Mouse (Mus musculus) hindbrain, embryonic 16.5 days (tissue): ENCODE results near the gene Flnb. TPM values are rescaled to one million over a fixed set of nuclear protein-coding genes. Genes with fewer than 3 reads are reported as not detected.
A peak's percentile ranks its signal among the peaks of the same experiment; 100 is the strongest.

Experiments
- ATAC-seq: fragments of 200-750 bp; cut with Nextera tagmentation; 2 replicates; pipeline ENCODE4 v1.8.0; 2017; ENCODE audit warnings: moderate TSS enrichment, moderate library complexity
- H3K27ac ChIP-seq: fragments of 300-500 bp; sonication (generic); 2 replicates; pipeline ENCODE4 v1.5.1; 2014; ENCODE audit warnings: low read depth, mild to moderate bottlenecking, control low read depth, low read length, moderate library complexity
- H3K27me3 ChIP-seq: fragments of 300-500 bp; sonication (generic); replicated peaks from 2 replicates; pipeline ENCODE4 v1.6.1; 2014; ENCODE audit warnings: low read length; ENCODE audit not compliant: control insufficient read depth, insufficient read depth
- H3K36me3 ChIP-seq: fragments of 300-500 bp; sonication (generic); 2 replicates; pipeline ENCODE4 v1.6.1; 2014; ENCODE audit warnings: mild to moderate bottlenecking, low read length, moderate library complexity, mixed read lengths; ENCODE audit not compliant: control insufficient read depth, insufficient read depth
- H3K4me1 ChIP-seq: fragments of 300-500 bp; sonication (generic); 2 replicates; pipeline ENCODE4 v1.6.1; 2014; ENCODE audit warnings: low read depth, low read length; ENCODE audit not compliant: control insufficient read depth, insufficient read depth
- H3K4me2 ChIP-seq: fragments of 300-500 bp; sonication (generic); 2 replicates; pipeline ENCODE4 v1.6.1; 2014; ENCODE audit warnings: mild to moderate bottlenecking, low read length, control low read depth, moderate library complexity
- H3K4me3 ChIP-seq: fragments of 300-500 bp; sonication (generic); 2 replicates; pipeline ENCODE4 v1.5.1; 2014; ENCODE audit warnings: mild to moderate bottlenecking, low read length, control low read depth, moderate library complexity
- H3K9ac ChIP-seq: fragments of 300-500 bp; sonication (generic); 2 replicates; pipeline ENCODE4 v1.6.1; 2014; ENCODE audit warnings: low read depth, mild to moderate bottlenecking, control low read depth, low read length, moderate library complexity
- H3K9me3 ChIP-seq: fragments of 300-500 bp; sonication (generic); 2 replicates; pipeline ENCODE4 v1.6.1; 2014; ENCODE audit warnings: mild to moderate bottlenecking, low read length, moderate library complexity; ENCODE audit not compliant: control insufficient read depth
- WGBS: fragments of 180-500 bp; shearing (Covaris S2); extraction: QIAGEN DNeasy Blood & Tissue Kit; methylation state at CpG from one replicate; pipeline ENCODE4 v1.1.7; 2014; 5-methylcytosine and 5-hydroxymethylcytosine counted together
- polyA plus RNA-seq: library from polyadenylated mRNA; unstranded; fragments of >200 nt; fragmentation: Nextera tagmentation; extraction: Ambion mirVana; gene quantifications from 2 replicates; pipeline ENCODE4 v1.2.1, GENCODE M21; 2015

Gene Flnb
- polyA plus RNA-seq, 1 experiment from 2014 or later: 6.3 TPM

DNA sequence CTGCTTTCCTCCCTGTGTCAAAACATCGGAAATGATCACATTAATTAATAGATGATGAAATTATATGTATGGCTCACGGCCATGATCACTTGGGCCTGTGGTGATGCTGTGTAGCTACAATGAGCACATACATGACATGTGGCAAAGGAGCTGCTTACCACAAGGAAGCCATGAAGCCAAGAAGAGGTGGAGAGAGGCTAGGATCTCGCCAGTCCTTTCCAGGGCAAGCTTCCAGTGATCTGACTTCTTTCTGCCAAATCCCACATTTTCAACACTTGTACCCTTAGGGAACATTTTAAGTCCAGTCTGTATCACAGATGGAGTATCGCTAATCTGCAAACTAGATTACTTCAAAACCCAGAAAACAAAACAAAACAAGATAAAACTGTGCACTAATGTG is 67.1 kb downstream of the Flnb start:
- Histone ChIP-seq H3K9ac (no peak overlapping the region), H3K4me1 (peaks cover 12% of the 10 kb centered on the region), H3K27ac (no peak overlapping the region), H3K36me3 (peaks cover 29% of the 10 kb centered on the region), H3K27me3 (no peaks in the 10 kb centered on the region), H3K4me3 (no peak overlapping the region), H3K4me2 (no peak overlapping the region), H3K9me3 (no peaks in the 10 kb centered on the region)
- ATAC-seq: no peak
- WGBS: 82% methylated on average over 4 of the region's 4 CpGs

DNA sequence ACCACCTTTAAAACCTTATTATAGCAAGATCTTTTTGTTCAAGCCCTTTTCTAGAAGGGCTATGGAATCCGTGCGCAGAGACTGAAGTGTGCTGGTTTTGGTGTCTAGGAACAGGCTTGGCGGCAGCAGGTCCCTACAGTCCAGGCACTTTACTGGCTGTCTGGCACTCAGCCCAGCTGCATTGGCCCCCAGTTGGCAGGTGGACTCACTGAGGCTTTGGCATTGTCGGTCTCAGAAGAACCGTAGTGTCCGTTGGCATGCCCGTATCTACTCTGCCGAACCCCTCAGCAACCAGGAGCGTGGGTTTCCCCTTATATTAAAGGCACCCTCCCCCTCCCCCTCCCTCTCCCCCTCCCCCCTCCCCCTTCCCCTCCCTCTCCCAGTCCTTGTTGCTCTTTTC is 67.8 kb downstream of the Flnb start:
- Histone ChIP-seq H3K4me2 (no peak overlapping the region), H3K9me3 (no peaks in the 10 kb centered on the region), H3K4me3 (no peak overlapping the region), H3K4me1 (peaks cover 12% of the 10 kb centered on the region), H3K27me3 (no peaks in the 10 kb centered on the region), H3K36me3 (peaks cover 29% of the 10 kb centered on the region), H3K9ac (no peak overlapping the region), H3K27ac (no peak overlapping the region)
- WGBS: 49% methylated on average over 9 of the region's 9 CpGs
- ATAC-seq: peak; percentile 63; the same call in 1 of the 2 replicates

DNA sequence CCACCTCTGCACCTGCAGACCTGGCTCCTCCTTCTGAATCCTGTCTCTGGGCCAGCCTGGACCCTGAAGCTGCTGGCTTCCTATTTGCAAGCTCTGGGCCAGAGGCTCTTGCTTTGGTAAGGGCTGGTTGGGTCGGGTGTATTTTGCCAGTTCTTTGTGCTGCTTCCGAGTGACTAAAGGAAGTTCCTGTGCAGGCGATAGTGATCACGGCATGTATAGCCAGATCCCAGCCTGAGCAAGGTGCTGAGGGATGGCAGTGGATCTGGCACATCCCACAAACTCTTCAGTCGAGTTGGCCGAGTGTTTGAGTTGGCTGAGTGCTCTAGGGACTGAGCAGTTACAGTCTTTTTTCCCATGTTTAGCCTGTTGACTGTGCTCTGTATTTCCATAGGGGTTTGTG is 68.3 kb downstream of the Flnb start:
- H3K4me2 ChIP-seq: no peak overlapping the region
- ATAC-seq: no peak
- WGBS: 63% methylated on average over 6 of the region's 6 CpGs
- no peak overlapping the region for H3K27ac ChIP-seq
- no peak overlapping the region for H3K4me3 ChIP-seq
- peaks cover 12% of the 10 kb centered on the region for H3K4me1 ChIP-seq
- no peaks in the 10 kb centered on the region for H3K9me3 ChIP-seq
- H3K36me3 ChIP-seq: peaks cover 29% of the 10 kb centered on the region
- no peak overlapping the region for H3K9ac ChIP-seq
- H3K27me3 ChIP-seq: no peaks in the 10 kb centered on the region

DNA sequence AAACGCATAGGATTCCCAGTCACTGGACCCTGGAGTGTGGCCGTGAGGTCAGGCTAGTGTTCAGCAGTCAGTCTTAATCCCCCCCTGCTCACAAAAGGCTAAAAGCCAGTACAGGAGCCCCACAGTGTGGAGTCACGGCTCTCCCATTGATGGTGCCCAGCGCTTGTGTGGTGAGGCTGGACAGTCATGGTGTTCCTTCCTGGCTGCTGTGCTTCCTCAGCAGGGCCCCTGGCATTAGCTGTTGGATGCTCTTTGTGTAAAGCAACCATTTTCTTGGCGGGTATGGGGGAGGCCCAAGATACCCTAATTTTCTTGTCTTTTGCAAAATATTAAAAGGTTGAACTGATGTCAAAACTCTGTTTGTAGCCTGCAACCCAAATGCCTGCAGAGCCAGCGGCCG is 69.4 kb downstream of the Flnb start:
- no peak overlapping the region for H3K9ac ChIP-seq

GRCm38 (mm10) chr14:7888294-7888693 is 70.5 kb downstream of the Flnb start:
- 92% methylated on average over 6 of the region's 6 CpGs for WGBS
- Histone ChIP-seq H3K27me3 (no peaks in the 10 kb centered on the region), H3K4me2 (no peak overlapping the region), H3K9ac (no peak overlapping the region), H3K36me3 (peaks cover 29% of the 10 kb centered on the region), H3K4me3 (no peak overlapping the region), H3K4me1 (peaks cover 12% of the 10 kb centered on the region), H3K27ac (peak overlapping the region; percentile 88), H3K9me3 (no peaks in the 10 kb centered on the region)
- no peak for ATAC-seq

More for the DNA sequence above, 69.4 kb downstream of the Flnb start:
- peaks cover 12% of the 10 kb centered on the region for H3K4me1 ChIP-seq
- H3K27ac ChIP-seq: no peak overlapping the region
- no peak overlapping the region for H3K4me3 ChIP-seq
- no peak overlapping the region for H3K4me2 ChIP-seq
- peaks cover 26% of the 10 kb centered on the region for H3K36me3 ChIP-seq
- no peak for ATAC-seq
- no peaks in the 10 kb centered on the region for H3K9me3 ChIP-seq
- H3K27me3 ChIP-seq: no peaks in the 10 kb centered on the region
- 68% methylated on average over 7 of the region's 7 CpGs for WGBS

GRCm38 (mm10) chr14:7888811-7889651 is 71.3 kb downstream of the Flnb start:
- H3K9ac ChIP-seq: peak overlapping the region; percentile 35; the same call in 1 of the 2 replicates
- 37% methylated on average over 11 of the region's 11 CpGs for WGBS
- peak; percentile 89 for ATAC-seq

DNA sequence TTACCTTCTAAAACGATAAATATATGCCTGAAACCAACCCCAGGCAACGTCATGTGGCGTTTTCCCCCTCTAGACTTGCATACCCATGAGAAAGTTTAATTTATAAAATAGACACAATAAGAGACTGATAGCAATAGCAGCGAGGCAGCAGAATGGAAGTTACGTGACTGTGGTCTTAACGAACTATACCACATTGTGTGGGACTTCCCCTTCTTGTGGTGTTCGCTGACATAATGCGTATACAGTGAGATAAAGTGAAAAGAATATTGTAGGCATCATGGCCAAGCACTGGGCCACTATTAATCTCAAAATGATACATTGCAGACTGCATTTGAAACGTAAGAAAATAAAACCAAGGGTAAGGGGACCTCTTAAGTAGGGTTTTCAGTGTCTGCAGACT is 72.1 kb downstream of the Flnb start:
- Histone ChIP-seq H3K9me3 (no peaks in the 10 kb centered on the region), H3K27me3 (no peaks in the 10 kb centered on the region), H3K4me3 (no peak overlapping the region), H3K9ac (no peak overlapping the region), H3K27ac (peak overlapping the region; percentile 88), H3K4me2 (no peak overlapping the region), H3K36me3 (peaks cover 34% of the 10 kb centered on the region), H3K4me1 (peaks cover 12% of the 10 kb centered on the region)
- 69% methylated on average over 9 of the region's 9 CpGs for WGBS
- no peak for ATAC-seq

More at GRCm38 (mm10) chr14:7888811-7889651, 71.3 kb downstream of the Flnb start:
- peak overlapping the region; percentile 88 for H3K27ac ChIP-seq
- H3K4me2 ChIP-seq: 0 out of 2 replicates have a peak overlapping the region, but pooled peaks have one; percentile 23
- H3K9me3 ChIP-seq: no peaks in the 10 kb centered on the region
- peaks cover 12% of the 10 kb centered on the region for H3K4me1 ChIP-seq
- H3K27me3 ChIP-seq: no peaks in the 10 kb centered on the region
- H3K4me3 ChIP-seq: no peak overlapping the region
- peaks cover 31% of the 10 kb centered on the region for H3K36me3 ChIP-seq

DNA sequence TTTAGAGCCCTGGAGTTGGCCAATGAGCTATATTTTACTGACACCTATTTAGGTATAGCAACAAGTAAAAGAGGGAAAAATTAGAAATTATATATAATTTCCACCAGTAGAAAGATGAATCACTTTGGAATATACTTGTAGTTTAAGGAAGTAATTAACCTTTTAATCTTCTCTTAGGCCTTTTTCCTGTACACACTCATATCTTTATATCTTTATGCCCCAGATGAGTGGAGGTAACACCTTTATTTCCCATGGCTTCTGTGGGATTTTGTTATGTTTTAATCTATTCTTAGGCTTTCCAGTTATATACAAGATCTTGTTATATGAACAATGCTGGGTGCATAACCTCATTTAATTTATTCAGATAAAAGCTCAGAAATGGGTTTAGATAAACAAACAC is 73.6 kb downstream of the Flnb start:
- no peaks in the 10 kb centered on the region for H3K27me3 ChIP-seq
- peaks cover 12% of the 10 kb centered on the region for H3K4me1 ChIP-seq
- H3K4me2 ChIP-seq: no peak overlapping the region
- no peak overlapping the region for H3K4me3 ChIP-seq
- no peak overlapping the region for H3K9ac ChIP-seq
- no peak overlapping the region for H3K27ac ChIP-seq
- H3K9me3 ChIP-seq: no peaks in the 10 kb centered on the region
- no peak for ATAC-seq
- H3K36me3 ChIP-seq: peaks cover 39% of the 10 kb centered on the region

DNA sequence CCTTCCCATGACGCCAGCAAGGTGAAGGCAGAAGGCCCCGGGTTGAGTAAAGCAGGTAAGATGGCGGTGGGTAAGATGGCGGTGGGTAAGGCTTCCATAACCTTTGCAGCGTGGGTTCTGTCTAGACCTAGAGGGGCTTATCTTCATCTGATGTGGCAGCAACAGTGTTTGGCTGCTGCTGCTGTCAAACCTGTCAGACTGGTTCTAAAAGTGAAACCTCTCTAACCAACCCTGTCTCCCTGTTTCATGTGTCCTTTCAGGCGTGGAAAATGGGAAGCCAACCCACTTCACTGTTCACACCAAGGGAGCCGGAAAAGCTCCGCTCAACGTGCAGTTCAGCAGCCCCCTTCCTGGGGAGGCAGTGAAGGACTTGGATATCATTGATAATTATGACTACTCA is 78.4 kb downstream of the Flnb start:
- no peak for ATAC-seq
- H3K9me3 ChIP-seq: no peaks in the 10 kb centered on the region
- H3K27me3 ChIP-seq: no peaks in the 10 kb centered on the region
- no peak overlapping the region for H3K4me3 ChIP-seq
- WGBS: 90% methylated on average over 9 of the region's 9 CpGs
- H3K27ac ChIP-seq: no peak overlapping the region
- H3K9ac ChIP-seq: no peak overlapping the region
- H3K4me2 ChIP-seq: no peak overlapping the region
- H3K36me3 ChIP-seq: peaks cover 52% of the 10 kb centered on the region
- H3K4me1 ChIP-seq: peaks cover 6% of the 10 kb centered on the region
